Mouse (Mus musculus): ENCODE data around the gene Olfr638.

- TF ChIP-seq CTCF (conservative IDR thresholded peaks at IDR 0.05; ENCODE audit: low read length) = no peak
- no peak for TF ChIP-seq NANOG (IDR thresholded peaks at IDR 0.05; ENCODE audit: borderline replicate concordance, low read length)
Measured at GRCm38 (mm10) chr7:103998446-103998845, at the start of gene Olfr638.
